Comparison of ENCODE assay signal across 15 mouse cellular contexts in the genomic region with DNA sequence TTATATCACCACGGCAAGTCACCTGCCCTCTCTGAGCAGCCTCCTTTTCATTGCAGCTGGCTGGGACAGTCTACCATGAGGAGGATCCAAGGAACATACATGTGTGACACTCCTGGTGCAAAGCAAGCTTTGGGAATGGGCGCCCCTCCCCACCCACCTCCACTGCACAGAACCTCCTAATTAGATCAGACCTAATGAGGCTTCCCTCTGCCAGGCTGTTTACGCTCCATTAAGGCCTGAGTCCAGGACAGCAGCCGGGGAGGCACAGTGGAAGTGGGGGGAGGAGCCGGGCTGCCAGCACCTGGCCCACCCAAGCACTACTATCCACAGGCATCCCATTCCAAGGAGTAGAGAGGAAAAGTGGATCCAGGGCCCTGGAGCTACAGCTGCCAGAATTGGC.
A peak's percentile ranks its signal among the peaks of the same experiment; 100 is the strongest.
DNase-seq lines count a peak whose midpoint lies in the region; ATAC-seq and TF ChIP-seq lines count a peak whose summit lies in the region.
"Had no signal": no experiment of that assay in that cellular context is flagged by ENCODE, and none has a peak within 500 bp of the region (broad histone marks: within the 10 kb centered on the region; RNA-seq: fewer than 3 reads in every experiment).

No protein-coding gene starts in this region.

- no peak overlapping the region for H3K27ac ChIP-seq in kidney, postnatal 0 days
- peak overlapping the region; percentile 5; the same call in 1 of the 2 replicates for H3K27ac ChIP-seq in cortical plate, adult 2 months (ENCODE audit: insufficient read depth, low read length)
- no peak overlapping the region for H3K27ac ChIP-seq in hindbrain, embryonic 12.5 days
- H3K27ac ChIP-seq in neural tube, embryonic 12.5 days, result no peak overlapping the region
- H3K27ac ChIP-seq in heart, adult 2 months, result no peak overlapping the region
- H3K27ac ChIP-seq: liver, embryonic 15.5 days had no signal

- no peaks in the 10 kb centered on the region for H3K79me2 ChIP-seq in heart, adult 2 months (replicated peaks; ENCODE audit: control insufficient read depth, insufficient read depth, low read length)

- intact Hi-C loops in heart, adult 2 months (cut with DNase I), result no loop called here

- 25% methylated on average over 5 of the region's 5 CpGs for WGBS in kidney, postnatal 0 days
- 49% methylated on average over 5 of the region's 5 CpGs for WGBS in hindbrain, embryonic 12.5 days
- 33% methylated on average over 5 of the region's 5 CpGs for WGBS in neural tube, embryonic 12.5 days
- WGBS in heart, adult 2 months, result 79% methylated on average over 5 of the region's 5 CpGs

- peak; percentile 44 for DNase-seq in kidney, postnatal 0 days (ENCODE audit: low spot score)
- no peak for DNase-seq in kidney, adult 8-10 months
- DNase-seq in heart, adult 2 months, result no peak
- no peak for DNase-seq in spleen, postnatal 4 days (ENCODE audit: low spot score in 2 of 2)
- DNase-seq: adrenal gland, adult 8-10 months; gastrocnemius, postnatal 10 days; kidney, adult 18-20 months; lung, postnatal 4 days had no signal

- no peaks in the 10 kb centered on the region for H3K4me1 ChIP-seq in kidney, postnatal 0 days (replicated peaks; ENCODE audit: insufficient read depth, low read length)
- H3K4me1 ChIP-seq in cortical plate, adult 2 months (ENCODE audit: control insufficient read depth, insufficient read depth, low read length), result peaks cover 9% of the 10 kb centered on the region
- peaks cover 27% of the 10 kb centered on the region for H3K4me1 ChIP-seq in hindbrain, embryonic 12.5 days
- H3K4me1 ChIP-seq in neural tube, embryonic 12.5 days, result peaks cover 29% of the 10 kb centered on the region
- H3K4me1 ChIP-seq in heart, adult 2 months (ENCODE audit: control insufficient read depth, insufficient read depth, low read length), result no peaks in the 10 kb centered on the region
- H3K4me1 ChIP-seq: liver, embryonic 15.5 days had no signal

- TF ChIP-seq POLR2A in cortical plate, adult 2 months (IDR thresholded peaks at IDR 0.05; ENCODE audit: extremely low read depth, insufficient read depth, low read length), result no peak
- TF ChIP-seq POLR2A in heart, adult 2 months (IDR thresholded peaks at IDR 0.05; ENCODE audit: insufficient read depth, low read depth, low read length), result no peak

- no peaks in the 10 kb centered on the region for H3K36me3 ChIP-seq in kidney, postnatal 0 days (ENCODE audit: insufficient read depth, low read length)
- no peaks in the 10 kb centered on the region for H3K36me3 ChIP-seq in hindbrain, embryonic 12.5 days
- no peaks in the 10 kb centered on the region for H3K36me3 ChIP-seq in neural tube, embryonic 12.5 days
- H3K36me3 ChIP-seq in heart, adult 2 months (ENCODE audit: control insufficient read depth, insufficient read depth, low read length), result no peaks in the 10 kb centered on the region
- H3K36me3 ChIP-seq: liver, embryonic 15.5 days had no signal

- no peak overlapping the region for H3K4me3 ChIP-seq in kidney, postnatal 0 days (replicated peaks; ENCODE audit: low read depth, low read length)
- no peak overlapping the region for H3K4me3 ChIP-seq in cortical plate, adult 2 months (ENCODE audit: insufficient read depth, low read length)
- H3K4me3 ChIP-seq in hindbrain, embryonic 12.5 days, result no peak overlapping the region
- no peak overlapping the region for H3K4me3 ChIP-seq in neural tube, embryonic 12.5 days
- H3K4me3 ChIP-seq in heart, adult 2 months, result no peak overlapping the region
- H3K4me3 ChIP-seq: erythroblast, embryonic 14.5 days; liver, embryonic 15.5 days had no signal

- no peaks in the 10 kb centered on the region for H3K27me3 ChIP-seq in kidney, postnatal 0 days (ENCODE audit: insufficient read depth, low read length)
- H3K27me3 ChIP-seq in hindbrain, embryonic 12.5 days, result peaks cover 17% of the 10 kb centered on the region
- peaks cover 3% of the 10 kb centered on the region; the same call in 1 of the 2 replicates for H3K27me3 ChIP-seq in neural tube, embryonic 12.5 days (replicated peaks)
- H3K27me3 ChIP-seq in heart, adult 2 months (ENCODE audit: control insufficient read depth, insufficient read depth, low read length), result no peaks in the 10 kb centered on the region

- no peak overlapping the region for H3K4me2 ChIP-seq in kidney, postnatal 0 days (ENCODE audit: low read length)
- H3K4me2 ChIP-seq in hindbrain, embryonic 12.5 days (replicated peaks), result no peak overlapping the region
- no peak overlapping the region for H3K4me2 ChIP-seq in neural tube, embryonic 12.5 days (replicated peaks)
- H3K4me2 ChIP-seq: liver, embryonic 15.5 days had no signal

- TF ChIP-seq EP300 in heart, adult 2 months (IDR thresholded peaks at IDR 0.05; ENCODE audit: insufficient read depth, low read depth, low read length), result no peak

- H3K9ac ChIP-seq in kidney, postnatal 0 days (ENCODE audit: low read depth, low read length), result no peak overlapping the region
- no peak overlapping the region for H3K9ac ChIP-seq in hindbrain, embryonic 12.5 days
- no peak overlapping the region for H3K9ac ChIP-seq in neural tube, embryonic 12.5 days
- H3K9ac ChIP-seq in heart, adult 2 months (ENCODE audit: low read depth, low read length), result no peak overlapping the region
- H3K9ac ChIP-seq: liver, embryonic 15.5 days had no signal

- H3K9me3 ChIP-seq in kidney, postnatal 0 days (replicated peaks; ENCODE audit: low read length), result no peaks in the 10 kb centered on the region
- H3K9me3 ChIP-seq in hindbrain, embryonic 12.5 days (replicated peaks), result no peaks in the 10 kb centered on the region
- no peaks in the 10 kb centered on the region for H3K9me3 ChIP-seq in neural tube, embryonic 12.5 days
- H3K9me3 ChIP-seq: liver, embryonic 15.5 days had no signal

- TF ChIP-seq CTCF in kidney, postnatal 0 days (IDR thresholded peaks at IDR 0.05; ENCODE audit: low read depth), result no peak
- TF ChIP-seq CTCF in cortical plate, adult 2 months (IDR thresholded peaks at IDR 0.05; ENCODE audit: extremely low read depth, insufficient read depth, low read length), result no peak
- no peak for TF ChIP-seq CTCF in heart, adult 2 months (IDR thresholded peaks at IDR 0.05)

- ATAC-seq in kidney, postnatal 0 days (replicated peaks; ENCODE audit: low FRiP score, low read depth), result 0 out of 2 replicates have a peak, but pooled peaks have one; percentile 33
- ATAC-seq in hindbrain, embryonic 12.5 days (ENCODE audit: low FRiP score), result peak; percentile 71
- peak; percentile 68 for ATAC-seq in neural tube, embryonic 12.5 days (ENCODE audit: low FRiP score, low read depth)
- ATAC-seq: CD4-positive, CD25-positive, alpha-beta regulatory T cell, adult 4 months; Patski had no signal
